Mouse (Mus musculus): ENCODE data around the gene Rxra. TPM values are rescaled to one million over a fixed set of nuclear protein-coding genes. Genes with fewer than 3 reads are reported as not detected.

Gene Rxra
- not detected in 2 replicates for polyA plus RNA-seq (2012; ENCODE audit: insufficient read depth, insufficient read length, low replicate concordance, missing spikeins)

DNA sequence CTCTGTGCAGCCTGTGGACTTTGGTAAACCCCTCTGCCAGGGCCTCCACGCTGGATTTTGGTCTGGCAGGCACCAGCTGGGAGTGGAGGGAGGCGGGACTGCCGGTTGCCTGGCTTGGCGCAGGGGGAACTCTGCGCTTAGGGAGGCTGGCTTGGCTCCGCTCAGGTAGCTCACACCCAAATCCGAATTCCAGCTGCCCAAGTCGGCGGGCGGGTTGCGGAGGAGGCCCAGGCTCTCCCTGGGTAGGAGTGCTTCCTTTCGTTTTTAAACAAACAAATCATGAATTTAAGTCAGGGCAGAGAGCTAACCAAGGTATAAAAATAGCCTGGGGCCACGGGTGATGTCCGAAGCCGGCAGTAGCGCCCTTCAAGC lies at the start of gene Rxra:
Rxra (plus strand) TSS at position 335 of the 372 bp plus-strand sequence.
- peak within 1 kb of the TSS; percentile 54 for H3K4me3 ChIP-seq (ENCODE audit: insufficient read depth, low read depth, low read length)
- 30% methylated on average over 16 of the region's 16 CpGs for WGBS
- no peak within 1 kb of the TSS for H3K27ac ChIP-seq (ENCODE audit: insufficient read depth, low read depth, low read length)
- TF ChIP-seq POLR2A (IDR thresholded peaks at IDR 0.05; ENCODE audit: insufficient read depth, low read depth, low read length), result no peak
- no peak for TF ChIP-seq CTCF (IDR thresholded peaks at IDR 0.05; ENCODE audit: insufficient read depth, low read depth, low read length)
- H3K4me1 ChIP-seq (ENCODE audit: control insufficient read depth, insufficient read depth, low read length), result peaks cover 27% of the 10 kb centered on the region

DNA sequence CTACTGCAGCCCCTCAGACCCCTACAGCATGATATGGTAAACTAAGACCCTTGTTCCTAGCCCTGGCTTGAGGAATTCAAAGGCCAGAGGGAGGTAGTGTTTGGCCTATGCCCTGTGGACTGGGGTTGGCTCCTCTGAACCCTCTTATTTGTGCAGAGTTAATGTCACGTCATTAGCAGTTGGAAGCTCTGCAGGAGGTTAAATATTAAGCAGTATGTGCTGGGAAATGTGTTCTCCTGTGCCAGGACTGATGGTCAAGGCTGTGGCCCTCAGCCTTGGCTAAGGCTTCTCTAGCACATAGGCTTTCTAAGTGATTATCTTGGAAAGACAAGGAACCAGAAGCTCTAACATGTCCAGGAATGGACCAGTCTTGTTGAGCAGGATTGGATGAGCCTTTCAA lies 49.6 kb upstream of the Rxra start:
- H3K4me1 ChIP-seq (ENCODE audit: control insufficient read depth, insufficient read depth, low read length), result no peaks in the 10 kb centered on the region
- TF ChIP-seq POLR2A (IDR thresholded peaks at IDR 0.05; ENCODE audit: insufficient read depth, low read depth, low read length), result no peak
- no peak for TF ChIP-seq CTCF (IDR thresholded peaks at IDR 0.05; ENCODE audit: insufficient read depth, low read depth, low read length)
- no peak overlapping the region for H3K4me3 ChIP-seq (ENCODE audit: insufficient read depth, low read depth, low read length)
- no peak overlapping the region for H3K27ac ChIP-seq (ENCODE audit: insufficient read depth, low read depth, low read length)
- WGBS, result 83% methylated on average over 1 of the region's 1 CpGs

DNA sequence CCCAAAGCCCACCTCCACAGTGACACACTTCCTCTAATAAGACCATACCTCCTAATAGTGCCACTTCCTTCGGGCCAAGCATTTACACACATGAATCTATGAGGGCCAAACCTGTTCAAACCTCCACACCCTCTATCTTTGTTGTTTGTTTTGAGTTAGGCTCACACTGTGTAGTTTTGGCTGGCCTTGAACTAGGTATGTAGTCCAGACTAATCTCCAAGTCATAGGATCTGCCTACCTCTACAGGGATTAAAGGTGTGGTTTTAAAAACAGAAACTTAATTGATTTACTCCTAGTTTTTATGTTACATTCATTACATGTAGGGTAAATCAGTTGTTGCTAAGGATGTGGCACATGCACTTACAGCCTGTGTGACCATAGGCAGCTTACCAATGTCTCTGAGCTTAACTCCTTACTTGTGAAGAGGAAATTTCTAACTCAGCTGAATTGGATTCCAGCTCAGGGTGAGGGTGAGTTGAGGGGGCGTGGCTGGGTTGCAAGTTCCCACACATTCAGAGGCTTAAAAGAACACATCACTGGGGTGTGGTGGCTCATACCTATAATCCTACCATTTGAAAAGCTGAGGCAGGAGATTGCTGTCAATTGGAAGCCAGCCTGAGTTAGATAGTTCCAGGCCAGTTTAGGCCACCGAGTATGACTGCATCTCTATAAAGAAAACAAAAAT lies 45.5 kb upstream of the Rxra start:
- WGBS, result 84% methylated on average over 3 of the region's 3 CpGs
- no peak for TF ChIP-seq POLR2A (IDR thresholded peaks at IDR 0.05; ENCODE audit: insufficient read depth, low read depth, low read length)
- TF ChIP-seq CTCF (IDR thresholded peaks at IDR 0.05; ENCODE audit: insufficient read depth, low read depth, low read length), result no peak
- Histone ChIP-seq H3K4me3 (ENCODE audit: insufficient read depth, low read depth, low read length) (no peak overlapping the region), H3K27ac (ENCODE audit: insufficient read depth, low read depth, low read length) (no peak overlapping the region), H3K4me1 (ENCODE audit: control insufficient read depth, insufficient read depth, low read length) (peaks cover 5% of the 10 kb centered on the region; the same call in 1 of the 2 replicates)

DNA sequence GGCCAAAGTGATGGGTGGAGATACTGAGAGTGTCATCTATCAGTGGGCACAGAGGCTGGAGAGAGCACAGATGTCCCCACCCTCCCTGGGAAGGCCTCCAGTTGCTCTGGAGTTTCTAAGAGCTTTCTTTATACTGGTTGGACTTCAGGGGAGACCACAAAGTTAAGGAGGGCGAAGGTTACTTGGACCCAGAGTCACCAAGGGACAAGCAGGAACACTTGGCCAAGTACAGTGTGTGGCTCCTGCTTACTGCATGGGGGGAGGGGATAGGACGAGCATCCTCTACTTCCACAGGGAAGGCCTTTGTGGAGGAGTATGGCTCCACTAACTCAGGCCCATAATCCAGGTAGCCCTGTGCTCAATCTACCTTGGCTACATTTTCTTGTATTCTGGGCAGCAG lies 42.8 kb upstream of the Rxra start:
- WGBS, result 94% methylated on average over 2 of the region's 2 CpGs
- no peak overlapping the region for H3K27ac ChIP-seq (ENCODE audit: insufficient read depth, low read depth, low read length)
- H3K4me3 ChIP-seq (ENCODE audit: insufficient read depth, low read depth, low read length), result no peak overlapping the region
- no peak for TF ChIP-seq CTCF (IDR thresholded peaks at IDR 0.05; ENCODE audit: insufficient read depth, low read depth, low read length)
- no peak for TF ChIP-seq POLR2A (IDR thresholded peaks at IDR 0.05; ENCODE audit: insufficient read depth, low read depth, low read length)
- peaks cover 6% of the 10 kb centered on the region; the same call in 1 of the 2 replicates for H3K4me1 ChIP-seq (ENCODE audit: control insufficient read depth, insufficient read depth, low read length)

DNA sequence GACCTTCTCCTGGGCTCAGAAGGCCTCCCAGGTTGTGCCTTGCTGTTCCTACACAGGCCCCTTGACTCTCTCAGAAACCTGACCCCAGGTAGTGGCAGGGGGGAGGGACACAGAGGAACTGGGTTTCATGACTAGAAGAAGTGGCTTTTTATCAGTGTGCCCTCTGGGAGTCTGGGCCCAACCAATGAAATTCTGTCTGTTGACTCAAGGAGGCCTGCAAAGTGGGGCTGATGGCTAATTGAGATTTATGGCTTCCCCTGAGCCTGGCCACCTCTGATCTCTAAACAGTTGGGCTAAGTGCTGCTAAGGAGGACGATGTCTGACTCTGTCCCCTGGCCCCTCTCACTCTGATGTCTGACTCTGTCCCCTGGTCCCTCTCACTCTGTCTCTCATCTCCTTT lies 42.2 kb upstream of the Rxra start:
- WGBS, result 96% methylated on average over 1 of the region's 1 CpGs
- no peak overlapping the region for H3K4me3 ChIP-seq (ENCODE audit: insufficient read depth, low read depth, low read length)
- peaks cover 6% of the 10 kb centered on the region; the same call in 1 of the 2 replicates for H3K4me1 ChIP-seq (ENCODE audit: control insufficient read depth, insufficient read depth, low read length)
- H3K27ac ChIP-seq (ENCODE audit: insufficient read depth, low read depth, low read length), result no peak overlapping the region
- no peak for TF ChIP-seq POLR2A (IDR thresholded peaks at IDR 0.05; ENCODE audit: insufficient read depth, low read depth, low read length)
- TF ChIP-seq CTCF (IDR thresholded peaks at IDR 0.05; ENCODE audit: insufficient read depth, low read depth, low read length), result no peak

DNA sequence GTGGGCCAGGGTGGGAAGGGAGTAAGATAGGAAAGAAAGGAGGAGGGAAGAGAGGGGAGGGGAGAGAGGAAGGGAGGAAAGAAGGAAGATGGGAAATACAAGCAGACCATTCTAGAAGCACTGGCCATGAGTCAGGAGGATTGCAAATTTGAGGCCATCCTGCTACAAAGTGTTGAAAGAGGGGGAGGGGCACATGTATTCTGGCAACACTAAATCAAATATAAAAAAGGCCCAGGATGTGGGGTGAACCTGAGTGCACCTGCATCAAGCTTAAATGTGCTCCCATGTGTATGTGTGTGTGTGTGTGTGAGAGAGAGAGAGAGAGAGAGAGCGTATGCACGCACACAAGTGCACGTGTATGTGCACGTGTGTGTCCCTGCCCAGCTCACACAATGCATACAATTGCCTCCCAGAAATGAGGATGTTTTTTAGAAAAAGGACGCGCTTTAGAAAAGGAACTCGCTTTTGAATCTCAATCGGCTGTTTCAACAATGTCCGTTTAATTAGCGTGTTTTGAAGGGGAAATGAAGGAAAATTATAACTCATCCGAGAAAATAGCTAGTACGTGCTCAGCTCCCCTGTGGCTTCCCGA lies 41.0 kb upstream of the Rxra start:
- no peak for TF ChIP-seq CTCF (IDR thresholded peaks at IDR 0.05; ENCODE audit: insufficient read depth, low read depth, low read length)
- TF ChIP-seq POLR2A (IDR thresholded peaks at IDR 0.05; ENCODE audit: insufficient read depth, low read depth, low read length), result no peak
- H3K4me1 ChIP-seq (ENCODE audit: control insufficient read depth, insufficient read depth, low read length), result peaks cover 6% of the 10 kb centered on the region; the same call in 1 of the 2 replicates
- H3K27ac ChIP-seq (ENCODE audit: insufficient read depth, low read depth, low read length), result no peak overlapping the region
- H3K4me3 ChIP-seq (ENCODE audit: insufficient read depth, low read depth, low read length), result no peak overlapping the region
- 22% methylated on average over 13 of the region's 13 CpGs for WGBS

DNA sequence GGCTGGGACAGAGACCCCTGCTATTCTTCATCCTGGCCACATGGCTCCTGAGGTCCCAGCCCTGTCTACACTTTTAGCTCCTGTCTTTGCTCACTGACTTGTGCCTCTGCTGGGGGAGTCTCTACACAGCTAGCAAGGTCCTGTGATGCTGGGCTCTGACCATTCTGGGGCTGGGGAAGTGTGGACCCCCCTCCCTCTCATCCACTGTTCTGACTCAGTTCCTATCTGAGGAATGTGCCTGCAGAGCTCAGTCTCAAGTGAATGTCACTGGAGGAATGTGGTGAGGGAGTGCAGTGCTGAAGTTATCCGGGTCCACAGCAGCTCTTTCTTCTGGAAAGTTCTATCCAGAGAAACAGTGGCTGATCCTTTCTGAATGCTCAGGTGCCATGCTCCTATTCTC lies 39.4 kb upstream of the Rxra start:
- WGBS, result 87% methylated on average over 1 of the region's 1 CpGs
- no peak overlapping the region for H3K4me3 ChIP-seq (ENCODE audit: insufficient read depth, low read depth, low read length)
- TF ChIP-seq POLR2A (IDR thresholded peaks at IDR 0.05; ENCODE audit: insufficient read depth, low read depth, low read length) (no peak), CTCF (IDR thresholded peaks at IDR 0.05; ENCODE audit: insufficient read depth, low read depth, low read length) (no peak)

DNA sequence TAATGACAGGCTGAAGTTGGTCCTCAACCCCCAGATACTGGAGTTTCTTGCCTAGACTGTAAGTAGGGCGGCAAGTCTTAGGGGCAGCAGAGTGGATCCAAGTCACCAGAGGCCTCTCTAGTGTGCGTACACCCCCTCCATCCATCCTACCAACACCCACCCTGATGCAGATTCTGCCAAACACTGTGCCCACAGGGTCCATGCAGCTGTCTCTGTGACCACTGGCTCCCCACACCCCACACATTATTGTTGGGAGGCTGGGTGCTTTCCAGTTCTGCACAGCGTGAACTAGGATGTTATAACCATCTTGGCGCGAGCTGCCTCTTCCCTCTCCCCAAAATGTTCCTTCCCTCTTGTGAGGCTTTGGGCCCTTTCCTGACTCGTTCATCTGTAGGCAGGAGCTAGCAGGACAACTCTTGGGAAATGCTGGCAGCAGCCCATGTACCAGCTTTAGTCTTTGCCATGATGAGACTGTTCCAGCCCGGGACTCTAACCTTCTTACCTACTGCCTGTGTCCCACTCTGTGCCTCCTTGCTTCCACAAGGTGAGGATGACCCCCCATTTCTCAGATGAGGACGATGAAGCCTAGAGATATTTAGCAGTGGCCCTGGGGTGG lies 38.9 kb upstream of the Rxra start:
- TF ChIP-seq CTCF (IDR thresholded peaks at IDR 0.05; ENCODE audit: insufficient read depth, low read depth, low read length), result no peak
- TF ChIP-seq POLR2A (IDR thresholded peaks at IDR 0.05; ENCODE audit: insufficient read depth, low read depth, low read length), result no peak
- WGBS, result 85% methylated on average over 8 of the region's 8 CpGs

More for the DNA sequence above, 39.4 kb upstream of the Rxra start:
- Histone ChIP-seq H3K27ac (ENCODE audit: insufficient read depth, low read depth, low read length) (no peak overlapping the region), H3K4me1 (ENCODE audit: control insufficient read depth, insufficient read depth, low read length) (peaks cover 6% of the 10 kb centered on the region; the same call in 1 of the 2 replicates)

More for the DNA sequence above, 38.9 kb upstream of the Rxra start:
- Histone ChIP-seq H3K27ac (ENCODE audit: insufficient read depth, low read depth, low read length) (no peak overlapping the region), H3K4me1 (ENCODE audit: control insufficient read depth, insufficient read depth, low read length) (peaks cover 6% of the 10 kb centered on the region; the same call in 1 of the 2 replicates), H3K4me3 (ENCODE audit: insufficient read depth, low read depth, low read length) (no peak overlapping the region)
